Comparison of ENCODE assay signal across 8 mouse cellular contexts in the genomic region with DNA sequence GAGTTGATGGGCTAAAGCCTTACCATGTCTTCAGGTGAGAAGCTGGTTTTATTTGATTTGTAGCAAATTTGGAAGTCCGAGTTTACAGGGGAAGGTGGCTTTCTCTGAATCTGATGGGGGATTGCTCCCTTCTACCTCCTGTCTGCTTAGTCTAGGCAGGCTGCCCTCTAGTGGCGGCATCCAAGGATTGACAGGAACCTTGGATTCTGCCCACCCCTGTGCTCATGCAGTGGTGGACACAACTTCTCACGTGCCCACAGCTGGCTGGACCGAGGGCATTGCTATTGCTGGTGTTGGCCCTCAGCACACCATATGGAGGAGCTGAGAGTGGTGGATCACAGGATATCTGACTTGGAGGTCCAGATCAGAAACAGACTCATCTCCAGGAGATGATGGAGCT. TPM values are rescaled to one million over a fixed set of nuclear protein-coding genes. Genes with fewer than 3 reads are reported as not detected.
A peak's percentile ranks its signal among the peaks of the same experiment; 100 is the strongest.
DNase-seq lines count a peak whose midpoint lies in the region; ATAC-seq lines count a peak whose summit lies in the region.

No protein-coding gene starts in this region.

- no peak overlapping the region for H3K4me2 ChIP-seq in hindbrain, embryonic 16.5 days (ENCODE audit: low read length)

- peak; percentile 63 for DNase-seq in hindbrain, embryonic 10.5 days (ENCODE audit: low spot score)
- peak; percentile 76 for DNase-seq in B cell, adult 2 months
- peak; percentile 35 for DNase-seq in adipocyte (ENCODE audit: low spot score)
- DNase-seq in embryonic facial prominence, embryonic 10.5 days (ENCODE audit: low spot score): peak; percentile 60
- peak; percentile 64 for DNase-seq in left cerebral cortex, postnatal 4 days
- peak; percentile 44 for DNase-seq in ovary, postnatal 14 days (ENCODE audit: low spot score)
- no peak for DNase-seq in c-Kit-positive CD71-positive TER-119-positive erythroid progenitor cells, embryonic 14.5 days (ENCODE audit: low spot score)

- H3K36me3 ChIP-seq in hindbrain, embryonic 10.5 days: peaks cover 11% of the 10 kb centered on the region
- no peaks in the 10 kb centered on the region for H3K36me3 ChIP-seq in hindbrain, embryonic 16.5 days (ENCODE audit: control insufficient read depth, insufficient read depth, low read length)
- H3K36me3 ChIP-seq in embryonic facial prominence, embryonic 10.5 days (replicated peaks): peaks cover 15% of the 10 kb centered on the region; the same call in 1 of the 2 replicates

- H3K4me1 ChIP-seq in hindbrain, embryonic 10.5 days (replicated peaks): 0 out of 2 replicates have a peak, but pooled peaks cover 3% of the 10 kb centered on the region
- peaks cover 3% of the 10 kb centered on the region; the same call in 1 of the 2 replicates for H3K4me1 ChIP-seq in hindbrain, embryonic 16.5 days (ENCODE audit: control insufficient read depth, insufficient read depth, low read depth, low read length)
- H3K4me1 ChIP-seq in embryonic facial prominence, embryonic 10.5 days: no peaks in the 10 kb centered on the region

- WGBS in hindbrain, embryonic 10.5 days: 40% methylated on average over 4 of the region's 4 CpGs
- 45% methylated on average over 4 of the region's 4 CpGs for WGBS in hindbrain, embryonic 16.5 days
- 47% methylated on average over 4 of the region's 4 CpGs for WGBS in embryonic facial prominence, embryonic 10.5 days

- no peak for ATAC-seq in hindbrain, embryonic 16.5 days

- H3K9ac ChIP-seq in hindbrain, embryonic 16.5 days (ENCODE audit: low read depth, low read length): no peak overlapping the region

- no peaks in the 10 kb centered on the region for H3K27me3 ChIP-seq in hindbrain, embryonic 10.5 days (ENCODE audit: insufficient read depth, poor library complexity, severe bottlenecking)
- H3K27me3 ChIP-seq in hindbrain, embryonic 16.5 days (replicated peaks; ENCODE audit: control insufficient read depth, insufficient read depth, low read length): no peaks in the 10 kb centered on the region
- H3K27me3 ChIP-seq in embryonic facial prominence, embryonic 10.5 days (replicated peaks; ENCODE audit: low read depth, poor library complexity, severe bottlenecking): no peaks in the 10 kb centered on the region

- intact Hi-C loops in left cerebral cortex, postnatal 4 days (cut with DNase I): no loop called here

- H3K9me3 ChIP-seq in hindbrain, embryonic 10.5 days: no peaks in the 10 kb centered on the region
- H3K9me3 ChIP-seq in hindbrain, embryonic 16.5 days (ENCODE audit: control insufficient read depth, low read length): no peaks in the 10 kb centered on the region
- H3K9me3 ChIP-seq in embryonic facial prominence, embryonic 10.5 days: no peaks in the 10 kb centered on the region

- no peak overlapping the region for H3K27ac ChIP-seq in hindbrain, embryonic 10.5 days
- H3K27ac ChIP-seq in hindbrain, embryonic 16.5 days (ENCODE audit: low read depth, low read length): no peak overlapping the region
- H3K27ac ChIP-seq in embryonic facial prominence, embryonic 10.5 days (replicated peaks): no peak overlapping the region

- no peak overlapping the region for H3K4me3 ChIP-seq in hindbrain, embryonic 10.5 days
- H3K4me3 ChIP-seq in hindbrain, embryonic 16.5 days (ENCODE audit: low read length): no peak overlapping the region
- H3K4me3 ChIP-seq in embryonic facial prominence, embryonic 10.5 days: no peak overlapping the region

RNA-seq across cellular contexts. Expression of gene Tbc1d22a, which starts 22.0 kb away (rescaled TPM):
- 13.4 and 13.5 TPM in 2 replicates for polyA plus RNA-seq in hindbrain, embryonic 10.5 days (2016; fragmentation: Nextera tagmentation; extraction: Ambion mirVana)
- polyA plus RNA-seq in hindbrain, embryonic 16.5 days (2015; fragmentation: Nextera tagmentation; extraction: Ambion mirVana): 12.6 and 13.2 TPM in 2 replicates
- polyA plus RNA-seq in embryonic facial prominence, embryonic 10.5 days (2016; fragmentation: Nextera tagmentation; extraction: Ambion mirVana): 11.2 and 11.9 TPM in 2 replicates
- total RNA-seq in left cerebral cortex, postnatal 4 days (2021): 10 to 100 TPM; 17.9 to 19.3 TPM

RNA-seq across cellular contexts. Expression of gene Cerk, which starts 50.3 kb away (rescaled TPM):
- 12.8 and 15.9 TPM in 2 replicates for polyA plus RNA-seq in hindbrain, embryonic 10.5 days (2016; fragmentation: Nextera tagmentation; extraction: Ambion mirVana)
- polyA plus RNA-seq in hindbrain, embryonic 16.5 days (2015; fragmentation: Nextera tagmentation; extraction: Ambion mirVana): 25.3 and 27.6 TPM in 2 replicates
- polyA plus RNA-seq in embryonic facial prominence, embryonic 10.5 days (2016; fragmentation: Nextera tagmentation; extraction: Ambion mirVana): 11.7 and 13.1 TPM in 2 replicates
- total RNA-seq in left cerebral cortex, postnatal 4 days (2021): 10 to 100 TPM; 29.0 to 31.4 TPM
